Mouse (Mus musculus) left cerebral cortex, adult 8-10 months (tissue): Measurements from ENCODE around the gene Apex2. TPM values are rescaled to one million over a fixed set of nuclear protein-coding genes. Genes with fewer than 3 reads are reported as not detected.

Source experiments
- DNase-seq, 2 experiments: peaks; one replicate each; pipeline ENCODE4 v3.0.0; 2022; ENCODE audit warnings: low spot score in 2 of 2
- total RNA-seq, 4 experiments: library from RNA; stranded (reverse); gene quantifications; 2 replicates each; pipeline ENCODE4 v1.2.4; 2022

Apex2 gene
- 10 to 100 TPM; 11.2 to 15.6 (median 11.5) TPM for total RNA-seq

DNA sequence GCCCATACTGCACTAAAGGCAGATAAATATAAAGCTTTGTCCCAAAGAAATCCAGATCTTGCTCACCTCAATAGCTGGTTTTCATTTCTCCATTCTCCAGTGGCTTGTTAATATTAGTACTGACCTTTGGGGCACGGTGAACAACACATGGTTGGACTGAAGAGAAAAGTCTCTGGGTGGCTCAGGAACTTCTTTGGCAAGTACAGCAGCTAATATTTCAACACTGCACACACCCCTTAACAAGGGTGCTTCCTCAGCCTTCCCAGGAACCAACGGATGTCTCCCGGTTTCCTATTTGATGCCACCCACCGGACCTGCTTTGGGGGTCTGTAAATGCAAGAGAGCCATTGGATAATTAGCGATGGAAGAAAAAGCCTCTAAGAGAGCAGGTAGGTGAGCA is at the start of gene Apex2:
TSS of gene Apex2 (minus strand) at position 173 of the 400 bp plus-strand sequence.
- DNase-seq = no peak

DNA sequence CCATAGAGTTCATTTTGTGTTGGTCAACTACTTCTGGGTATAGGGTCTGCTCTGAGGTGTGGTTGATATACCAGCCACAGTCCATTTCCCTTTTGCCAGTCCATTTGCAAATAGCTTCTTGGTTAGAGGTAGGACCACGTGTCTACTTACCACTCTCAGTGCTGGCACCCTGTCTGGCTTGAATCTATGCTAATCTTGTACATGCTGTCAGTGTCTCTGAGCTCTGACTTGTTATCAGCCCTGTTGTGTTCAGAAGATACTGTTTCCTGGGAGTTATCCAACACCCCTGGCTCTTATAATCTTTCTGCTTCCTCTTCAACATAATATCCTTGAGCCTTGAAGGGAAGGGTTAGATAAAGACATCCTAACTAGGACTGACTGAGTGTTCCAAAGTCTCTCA is 46.8 kb upstream of the Apex2 start:
- no peak for DNase-seq

DNA sequence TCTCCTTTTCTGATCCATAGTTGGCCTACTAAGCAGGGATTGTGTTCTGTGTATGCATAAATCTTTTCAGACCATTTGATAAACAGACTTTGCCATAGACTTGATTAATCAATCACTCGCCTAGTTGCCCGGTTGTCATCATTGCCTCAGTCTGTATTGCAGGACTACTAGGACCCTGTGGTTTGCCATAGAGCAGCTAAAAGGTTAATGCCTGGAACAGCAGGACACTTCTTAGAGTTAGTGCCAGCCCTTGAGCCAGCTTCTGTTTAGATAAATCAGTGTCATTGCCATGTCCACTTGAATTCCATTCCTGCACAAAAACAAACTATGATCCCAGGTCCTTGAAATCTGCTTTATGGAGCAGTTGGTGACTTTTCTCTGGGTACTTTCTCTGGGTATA is 9.2 kb upstream of the Apex2 start:
- DNase-seq = no peak

DNA sequence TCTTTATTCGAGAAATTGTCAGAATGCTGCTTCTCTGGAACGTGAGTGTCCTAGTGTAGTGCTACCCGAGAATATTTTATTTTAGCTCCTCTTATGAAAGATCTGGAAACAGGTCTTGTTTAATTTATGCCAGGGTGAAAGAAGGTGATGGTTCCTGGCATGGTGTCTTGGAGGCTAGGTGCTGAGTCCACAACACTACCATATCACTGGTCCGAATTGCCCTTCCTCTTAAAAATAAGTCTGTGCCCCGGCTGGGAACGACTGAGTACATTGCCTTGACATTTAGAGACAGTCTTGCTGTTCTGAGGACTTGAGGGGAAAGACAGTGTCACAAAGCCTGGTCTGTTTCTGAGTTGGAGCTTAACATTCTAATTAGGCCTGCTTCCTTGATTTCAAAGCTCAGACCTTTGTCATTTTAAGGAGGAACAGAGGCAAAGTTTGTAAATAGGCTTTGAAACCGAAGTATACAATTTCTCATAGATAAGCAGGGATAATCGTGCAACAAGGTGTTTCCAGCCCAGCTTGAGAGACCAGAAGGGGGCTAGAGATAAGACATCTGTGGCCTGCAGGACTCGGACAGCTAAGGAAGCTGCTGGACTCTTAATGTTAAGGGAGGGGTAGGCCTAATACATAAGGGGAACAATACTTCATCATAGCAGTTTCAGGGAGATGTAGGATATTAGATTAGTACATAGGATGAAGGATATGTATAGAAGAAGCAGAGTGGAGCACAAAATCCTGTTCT is 5.5 kb upstream of the Apex2 start:
- no peak for DNase-seq

DNA sequence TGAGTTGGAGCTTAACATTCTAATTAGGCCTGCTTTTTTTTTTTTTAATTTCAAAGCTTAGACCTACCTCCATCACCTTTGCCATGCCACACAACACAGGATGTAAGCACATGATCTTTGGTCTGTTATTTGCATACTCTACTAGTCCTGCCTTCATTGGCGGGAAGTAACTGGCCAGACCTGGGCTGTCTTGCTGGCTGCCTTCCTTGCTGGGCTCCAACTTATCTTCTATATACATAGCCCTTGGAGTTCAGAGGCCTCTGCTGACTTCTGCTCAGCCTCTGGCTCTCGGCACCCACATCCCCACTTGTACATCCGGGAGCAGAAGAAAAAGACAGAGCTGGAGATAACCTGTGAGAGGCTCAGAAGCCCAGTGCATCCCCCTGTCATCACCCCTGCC is 4.5 kb upstream of the Apex2 start:
- no peak for DNase-seq

DNA sequence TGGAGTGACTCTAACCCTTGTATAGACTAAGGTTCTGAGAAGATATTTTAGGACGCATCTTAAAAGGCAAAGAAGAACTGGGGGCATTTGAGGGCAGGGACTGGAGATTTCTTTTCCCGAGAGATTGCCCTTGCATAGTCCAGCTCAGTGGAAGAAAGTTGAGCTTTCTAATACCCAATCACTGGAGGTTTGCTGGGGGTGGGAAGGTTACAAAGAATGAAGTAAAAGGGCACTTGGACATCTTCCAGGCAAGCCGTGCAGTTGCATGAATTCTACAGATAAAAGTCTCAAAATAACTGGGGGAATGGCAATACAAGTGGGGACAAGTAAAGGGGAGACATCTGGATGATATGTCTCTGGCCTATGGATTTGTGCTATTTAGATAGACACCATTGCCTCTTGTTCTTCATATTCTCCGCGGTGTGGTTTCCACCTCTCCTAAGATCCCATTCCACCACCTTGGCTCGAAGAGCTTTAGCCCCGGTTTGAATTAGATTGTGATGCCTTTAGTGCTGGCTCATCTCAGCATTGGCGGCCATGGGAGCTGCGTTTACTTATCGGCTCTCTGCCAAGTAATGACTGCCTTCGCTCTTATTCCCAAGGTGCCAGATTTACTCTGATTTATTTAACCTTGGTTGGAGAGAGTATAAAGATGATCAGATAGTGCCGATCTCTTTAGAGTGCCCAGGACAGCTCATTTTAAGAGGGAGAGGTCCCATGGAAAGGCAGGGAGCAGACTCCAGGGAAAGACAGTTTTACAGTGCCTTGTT is 3.8 kb upstream of the Apex2 start:
- no peak for DNase-seq

DNA sequence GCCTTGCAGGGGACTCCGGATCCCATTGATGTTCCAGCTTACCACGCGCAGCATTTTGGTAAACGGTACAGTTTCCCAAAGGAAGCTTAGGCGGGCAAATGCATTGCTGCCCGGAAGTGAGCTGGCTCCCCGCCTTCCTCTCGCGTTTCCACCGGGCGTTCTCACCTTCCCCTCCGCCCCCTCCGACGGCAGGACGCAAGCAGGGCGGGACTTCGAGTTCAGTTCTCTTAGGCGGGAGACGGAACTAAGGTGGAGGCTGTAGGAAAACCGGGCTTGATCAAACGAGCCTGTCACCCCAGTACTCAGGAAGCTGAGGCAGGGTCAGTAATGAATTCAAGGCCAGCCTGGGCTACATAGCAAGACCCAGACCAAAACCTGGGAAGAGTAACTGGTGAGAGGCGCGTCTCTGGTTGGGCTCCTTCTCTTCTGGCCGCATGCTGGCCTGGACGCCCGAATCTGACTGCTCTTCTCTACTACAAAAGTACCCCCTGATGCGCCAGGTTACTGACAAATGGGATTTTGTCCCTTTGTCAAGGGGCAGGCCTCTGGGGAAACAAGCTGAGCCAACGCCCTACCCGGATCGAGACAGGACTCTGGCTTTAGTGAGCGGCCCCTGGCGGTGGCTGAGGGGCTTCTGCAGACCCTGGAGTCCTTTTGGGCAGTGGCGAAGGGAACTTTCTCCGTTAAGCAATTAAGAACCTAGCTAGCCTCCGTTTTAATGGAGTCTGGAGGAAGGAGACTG is 1.5 kb downstream of the Apex2 start, which contains the start of gene Pfkfb1:
TSS of gene Pfkfb1 (plus strand) at position 207 of the 742 bp plus-strand sequence.
- peak; percentile 26 to 65 for DNase-seq

DNA sequence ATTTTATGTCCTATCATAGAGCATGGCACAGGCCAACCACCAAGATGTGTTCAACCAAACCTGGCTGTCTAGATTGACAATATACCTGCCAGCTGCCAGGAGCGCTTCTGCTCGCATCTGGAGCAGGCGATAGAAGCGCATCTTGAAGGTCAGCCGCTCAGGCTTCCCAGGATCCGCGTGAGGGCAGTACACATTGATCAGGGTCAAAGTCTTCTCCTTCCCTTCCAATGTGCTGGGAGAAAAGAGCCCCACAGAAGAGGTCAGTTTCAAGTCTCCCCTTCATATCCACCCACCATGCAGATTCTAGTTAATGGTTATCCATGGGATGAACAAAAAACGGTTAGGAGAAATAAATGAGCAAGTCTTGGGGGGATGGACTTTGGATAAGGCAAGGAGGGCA is 4.6 kb downstream of the Apex2 start:
- DNase-seq = no peak

DNA sequence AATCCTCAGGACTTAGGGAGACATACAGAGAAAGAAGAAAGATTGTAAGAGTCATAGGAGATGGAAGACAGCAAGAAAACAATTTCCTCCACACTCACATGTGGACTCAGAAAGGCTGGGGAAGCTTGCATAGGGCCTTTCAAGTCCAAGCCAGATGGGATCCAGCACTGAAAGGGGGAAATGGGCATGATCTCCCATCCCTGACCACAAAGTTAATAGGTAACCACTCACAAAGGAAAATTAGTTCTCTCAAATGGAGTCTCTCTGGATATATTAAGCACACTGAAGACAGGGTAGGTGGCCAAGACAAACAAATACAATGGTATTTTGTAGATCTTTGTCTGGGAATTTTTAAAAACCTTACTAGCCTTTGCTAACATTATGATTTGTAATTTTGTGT is 7.7 kb downstream of the Apex2 start:
- no peak for DNase-seq

DNA sequence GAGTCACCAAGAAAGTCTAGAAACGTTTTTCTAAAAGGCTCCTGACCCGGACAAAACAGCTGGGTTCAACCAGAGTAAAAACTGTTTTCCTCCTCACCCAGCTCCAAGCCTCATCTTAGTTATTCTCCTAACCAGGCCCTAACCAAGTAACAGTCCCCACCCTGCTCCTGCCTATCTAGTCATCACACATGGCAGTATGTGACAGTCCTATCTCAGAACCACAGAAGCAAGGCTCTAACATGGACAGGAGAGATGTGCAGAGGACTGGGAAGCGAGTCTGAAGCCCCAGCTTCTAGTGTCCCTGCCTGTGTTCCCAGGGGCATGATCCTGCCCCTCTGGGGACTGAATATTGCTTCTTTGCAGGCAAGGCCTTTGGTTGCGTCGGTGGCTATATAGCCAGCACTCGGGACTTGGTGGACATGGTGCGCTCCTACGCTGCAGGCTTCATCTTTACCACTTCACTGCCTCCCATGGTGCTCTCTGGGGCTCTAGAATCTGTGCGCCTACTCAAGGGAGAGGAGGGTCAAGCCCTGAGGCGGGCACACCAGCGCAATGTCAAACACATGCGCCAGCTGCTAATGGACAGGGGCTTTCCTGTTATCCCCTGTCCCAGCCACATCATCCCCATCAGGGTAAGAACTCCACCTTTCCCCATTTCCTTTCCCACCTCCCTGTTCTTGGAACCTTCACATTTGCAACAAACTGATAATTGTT is 24.9 kb downstream of the Apex2 start:
- DNase-seq = no peak

DNA sequence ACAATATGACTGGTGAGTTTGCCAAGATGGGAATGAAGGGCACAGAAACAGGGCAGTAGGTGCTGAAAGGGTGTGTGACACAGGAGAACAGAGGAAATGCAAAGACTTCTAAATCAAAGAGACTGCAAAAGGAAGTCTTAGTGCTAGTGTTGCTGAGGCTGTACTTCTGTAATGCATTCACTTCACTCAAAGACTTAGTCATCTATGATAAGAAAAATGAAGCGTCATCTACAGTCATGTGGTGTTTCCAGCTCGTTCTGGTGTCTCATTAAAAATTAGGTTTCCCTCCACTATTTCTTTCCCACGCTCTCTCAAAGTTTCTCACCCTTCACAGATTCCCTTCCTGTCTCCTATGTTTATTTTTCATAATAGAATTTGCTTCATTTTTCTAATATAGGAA is 35.6 kb downstream of the Apex2 start:
- no peak for DNase-seq

DNA sequence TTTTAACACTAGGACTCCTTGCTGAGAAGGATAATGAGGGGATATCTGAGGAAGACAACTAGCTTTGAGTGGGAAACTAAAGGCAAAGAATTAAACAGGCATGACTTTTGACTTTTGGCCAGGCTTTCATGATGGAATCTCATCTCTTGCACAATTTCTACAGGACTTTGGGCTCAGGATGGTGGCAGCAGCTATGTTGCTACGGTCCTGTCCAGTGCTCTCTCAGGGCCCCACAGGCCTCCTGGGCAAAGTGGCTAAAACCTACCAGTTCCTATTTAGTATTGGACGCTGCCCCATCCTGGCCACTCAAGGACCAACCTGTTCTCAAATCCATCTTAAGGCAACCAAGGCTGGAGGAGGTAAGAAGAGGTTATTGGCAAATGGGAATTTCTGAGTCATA is 37.7 kb downstream of the Apex2 start:
- no peak for DNase-seq

DNA sequence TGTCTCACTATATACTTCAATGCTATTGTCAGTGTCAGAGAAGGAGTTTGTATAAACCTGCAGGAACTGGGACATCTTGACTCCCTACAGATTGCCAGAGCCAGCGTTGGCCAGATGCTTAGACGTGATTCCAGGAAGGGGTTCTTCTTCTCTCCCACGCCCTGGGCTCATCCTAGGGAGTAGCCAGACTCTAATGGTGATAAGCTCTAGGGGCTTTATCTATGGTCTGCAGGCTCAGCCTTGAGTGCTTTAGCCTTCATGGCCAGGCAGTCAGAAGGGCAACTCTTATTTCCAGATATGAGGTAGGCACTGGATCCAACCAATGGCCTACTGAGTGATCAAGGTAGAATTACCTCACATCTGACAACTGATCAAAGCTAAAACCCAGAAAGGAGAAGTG is 40.0 kb downstream of the Apex2 start:
- DNase-seq = no peak

DNA sequence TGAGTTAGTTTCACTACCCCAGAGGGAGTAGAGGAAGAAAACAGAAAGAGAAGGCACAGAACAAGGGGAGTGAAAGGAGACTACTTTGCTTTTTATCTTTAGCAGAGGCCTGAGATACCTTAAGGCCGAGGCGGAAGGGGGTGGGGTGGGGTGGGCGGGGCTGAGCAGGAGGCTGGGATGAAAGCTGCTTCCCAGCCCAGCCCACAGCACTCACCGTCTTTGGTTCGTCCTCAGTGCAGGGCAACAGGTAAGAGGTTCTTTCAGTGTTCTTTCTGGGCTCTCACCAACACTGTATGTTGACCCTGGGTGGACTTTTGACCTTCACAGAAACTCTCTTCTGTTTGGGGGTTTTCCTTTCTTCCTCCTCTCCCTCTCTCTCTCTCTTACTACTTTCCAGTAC is 42.4 kb downstream of the Apex2 start, which contains the start of gene Alas2:
TSS of gene Alas2 (plus strand) at position 137 of the 400 bp plus-strand sequence.
- DNase-seq = no peak

DNA sequence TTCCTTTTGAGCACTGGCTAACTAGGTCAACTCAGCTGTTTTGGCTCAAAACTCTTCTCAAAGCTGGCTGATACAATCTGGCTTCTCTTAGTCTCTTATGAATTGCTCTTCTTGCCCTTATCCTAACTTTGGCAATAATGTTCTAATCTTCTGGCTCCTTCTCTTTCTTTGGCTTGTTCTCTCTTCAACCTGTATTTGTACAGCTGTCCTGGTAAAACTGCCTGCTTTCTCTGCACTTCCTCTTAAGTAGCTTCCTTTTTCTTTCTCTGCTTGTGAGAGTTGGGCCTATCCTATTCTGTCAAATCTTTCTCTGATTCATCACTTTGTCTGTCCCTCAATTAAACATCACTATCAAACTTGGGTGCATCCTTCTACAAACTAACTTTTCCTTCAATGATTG is 48.0 kb downstream of the Apex2 start:
- no peak for DNase-seq

DNA sequence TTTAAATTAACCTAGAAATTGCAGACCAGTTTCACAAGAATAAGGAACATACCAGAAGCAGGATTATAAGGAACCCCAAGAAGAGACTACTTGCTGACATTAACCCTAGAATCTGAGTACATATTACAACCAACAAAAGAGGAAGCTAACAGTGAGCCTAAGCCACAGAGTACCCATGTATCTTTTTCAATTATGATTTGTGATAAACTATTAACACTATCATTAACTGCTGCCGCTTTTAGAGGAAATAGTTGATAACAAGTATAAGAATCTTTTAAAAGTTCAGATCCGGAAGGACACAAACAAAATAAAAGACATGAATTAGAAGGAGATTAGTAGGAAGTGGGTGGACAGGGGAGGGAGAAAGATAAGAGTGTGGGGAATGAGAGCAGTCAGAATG is 49.6 kb downstream of the Apex2 start:
- DNase-seq = no peak

DNA sequence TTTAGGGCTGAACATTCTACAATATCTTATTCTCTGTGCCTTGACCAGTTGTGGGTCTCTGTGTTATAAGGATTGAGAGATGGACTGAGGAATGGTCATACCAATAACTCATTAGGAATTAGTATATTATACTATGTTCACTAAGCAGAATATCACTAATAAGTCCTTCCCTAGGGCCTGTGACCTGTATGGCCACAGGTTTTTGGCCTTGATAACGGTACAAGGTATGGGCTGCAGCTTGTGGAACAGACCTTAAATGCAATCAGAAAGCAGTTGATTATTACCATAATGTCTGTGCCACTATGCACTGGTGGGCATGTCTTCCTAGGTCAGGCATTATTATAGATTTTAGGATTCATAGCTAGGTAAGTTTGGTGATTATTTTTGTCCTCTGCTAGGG is 73.2 kb downstream of the Apex2 start:
- DNase-seq = no peak

DNA sequence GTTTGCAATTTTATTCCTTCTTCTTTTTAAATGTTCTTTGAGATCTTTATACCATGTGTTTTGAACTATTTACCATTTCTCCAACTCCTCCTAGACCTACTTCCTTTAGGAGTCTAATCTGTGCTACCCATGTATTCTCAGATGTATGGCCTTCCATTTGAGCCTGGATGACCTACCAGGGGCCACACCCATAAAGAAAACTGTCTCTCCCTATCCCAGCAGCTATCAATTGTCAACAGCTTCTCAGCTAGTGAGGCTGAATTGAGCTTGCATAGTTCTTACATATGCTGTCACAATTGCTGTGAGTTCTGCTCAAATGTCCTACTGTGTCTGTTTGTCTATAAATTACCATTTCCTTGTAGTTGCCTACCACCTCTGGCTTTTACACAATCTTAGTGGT is 73.7 kb downstream of the Apex2 start:
- no peak for DNase-seq

DNA sequence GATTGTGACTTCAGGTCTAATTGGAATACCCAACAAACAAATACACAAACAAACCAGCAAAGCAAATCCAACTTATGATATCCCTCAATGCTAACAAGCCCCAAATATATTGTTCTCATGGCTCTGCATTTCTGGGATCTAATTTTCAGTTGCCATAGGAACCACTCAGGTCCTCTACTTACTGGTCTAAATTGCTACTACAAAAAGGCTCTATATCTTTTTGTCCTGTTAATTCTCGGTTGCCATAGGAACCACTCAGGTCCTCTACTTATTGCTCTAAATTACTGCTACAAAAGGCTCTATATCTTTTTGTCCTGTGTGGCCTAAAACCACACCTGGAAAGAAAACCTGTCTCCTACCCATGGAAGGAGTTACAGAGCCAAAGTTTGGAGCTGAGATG is 75.5 kb downstream of the Apex2 start:
- DNase-seq = no peak

DNA sequence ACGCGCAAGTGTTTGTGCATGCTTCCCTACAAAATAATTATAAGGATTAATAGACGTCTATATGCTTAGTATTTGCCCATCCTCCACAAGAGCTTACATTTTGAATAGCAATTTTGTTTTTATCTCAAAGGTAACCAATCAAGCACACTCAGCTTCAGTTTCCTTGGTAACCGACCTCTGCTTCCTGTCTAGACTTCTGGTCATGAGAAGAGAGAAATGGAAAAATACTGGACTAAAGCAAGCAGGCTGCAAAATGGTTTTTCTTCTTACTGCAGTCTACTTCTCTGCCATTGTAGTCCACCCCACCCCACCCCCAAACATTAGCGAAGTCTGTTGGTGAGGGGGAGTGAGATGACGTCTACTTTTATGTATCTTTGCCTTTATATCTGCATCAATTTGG is 78.4 kb downstream of the Apex2 start:
- DNase-seq = no peak

DNA sequence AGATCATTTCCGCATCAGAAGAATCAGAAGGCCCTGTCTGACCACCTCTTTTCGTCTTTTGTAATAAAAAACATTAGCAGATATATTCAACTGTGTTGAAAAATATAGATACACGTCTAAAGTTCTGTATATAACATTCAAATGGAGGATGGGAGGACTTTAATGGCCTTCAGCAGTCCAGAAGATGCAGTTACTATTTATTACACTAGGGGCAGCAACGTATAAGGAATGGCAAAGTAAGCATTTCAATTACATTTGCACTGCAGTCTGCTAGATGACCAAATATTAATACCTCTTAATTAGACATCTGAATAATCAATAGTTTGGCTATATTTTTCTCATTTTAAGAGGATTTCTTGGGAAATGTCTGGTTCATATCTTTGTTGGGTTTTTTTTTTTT is 79.0 kb downstream of the Apex2 start:
- DNase-seq = no peak
